Mouse (Mus musculus) E14TG2a.4 (cell line): ENCODE data around the gene Dzip1l.

ENCODE experiments used
- CTCF ChIP-seq: conservative IDR thresholded peaks from 2 replicates; pipeline ENCODE4 v1.5.1; 2014; ENCODE audit warnings: low read length
- NANOG ChIP-seq: IDR thresholded peaks from 2 replicates; pipeline ENCODE4 v1.6.1; 2014; ENCODE audit warnings: borderline replicate concordance, low read length, mixed read lengths
- POU5F1 ChIP-seq: IDR thresholded peaks from 2 replicates; pipeline ENCODE4 v1.6.1; 2014; ENCODE audit warnings: low read length, borderline replicate concordance

- TF ChIP-seq CTCF (no peak), NANOG (no peak), POU5F1 (no peak)
Observed at GRCm38 (mm10) chr9:99710297-99710696, 81.0 kb downstream of the Dzip1l start.
